Mouse (Mus musculus): ENCODE measurements around the gene Tmem189.

Gene Tmem189

DNA sequence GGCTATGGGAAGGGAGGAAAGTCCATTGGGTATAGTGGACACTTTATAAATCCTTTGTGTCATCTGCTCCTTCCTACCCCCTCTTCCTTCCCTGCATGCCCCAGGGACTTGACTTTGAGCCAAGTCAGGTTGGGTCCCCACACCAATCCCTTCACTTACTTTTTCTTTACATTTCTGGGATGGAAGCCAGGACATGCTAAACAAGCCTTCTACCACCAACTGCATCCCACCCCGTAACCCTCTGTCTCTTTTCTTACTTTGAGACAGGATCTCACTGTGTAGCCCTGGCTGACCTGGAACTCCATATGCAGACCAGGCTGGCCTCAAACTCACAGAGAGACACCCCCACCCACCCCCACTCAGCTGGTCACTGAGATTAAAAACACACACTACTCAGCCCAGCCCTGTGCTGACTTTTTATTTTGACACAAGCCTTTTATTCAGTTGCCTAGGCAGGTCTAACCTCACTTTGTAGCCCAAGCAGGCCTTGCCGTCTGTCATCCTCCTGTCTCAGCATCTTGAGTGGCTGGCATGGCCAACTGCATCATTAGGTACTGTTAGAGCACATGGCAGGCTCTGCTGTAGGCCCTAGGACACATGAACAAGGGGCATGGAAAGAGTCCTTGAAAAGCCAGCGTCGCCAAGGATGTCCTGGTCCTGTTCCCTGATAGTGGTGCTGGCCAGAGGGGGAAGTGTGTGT is 95.9 kb downstream of the Tmem189 start:
- DNase-seq (ENCODE audit: low read depth, low spot score): no peak

Data from R1 (cell line).